Mouse (Mus musculus): ENCODE measurements around the gene Rgsl1.
"Not testable (repeated sequence)": the region's sequence is repeated elsewhere in the genome, so short reads cannot be mapped to it uniquely, and the experiment has no call there.

Gene Rgsl1

DNA sequence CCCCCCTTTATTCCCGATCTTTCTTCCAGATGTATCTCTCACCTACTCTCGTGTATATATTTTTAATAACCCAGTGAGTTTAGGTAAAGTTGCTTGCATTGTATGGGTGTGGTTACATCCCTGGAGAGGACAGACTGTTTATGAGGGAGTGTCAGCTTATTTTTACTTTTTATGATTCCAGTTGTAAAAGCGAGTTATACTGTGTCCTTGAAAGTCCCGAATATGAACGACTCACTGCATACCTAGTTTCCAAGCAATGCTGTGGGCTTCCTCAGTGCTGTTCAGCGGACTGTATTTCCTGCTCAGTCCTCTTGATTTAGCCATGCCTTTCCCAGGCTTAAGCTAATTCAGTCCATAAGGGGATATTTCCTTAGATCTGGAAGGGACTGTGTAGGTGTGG lies 68.8 kb downstream of the Rgsl1 start:
- DNase-seq = no peak

DNA sequence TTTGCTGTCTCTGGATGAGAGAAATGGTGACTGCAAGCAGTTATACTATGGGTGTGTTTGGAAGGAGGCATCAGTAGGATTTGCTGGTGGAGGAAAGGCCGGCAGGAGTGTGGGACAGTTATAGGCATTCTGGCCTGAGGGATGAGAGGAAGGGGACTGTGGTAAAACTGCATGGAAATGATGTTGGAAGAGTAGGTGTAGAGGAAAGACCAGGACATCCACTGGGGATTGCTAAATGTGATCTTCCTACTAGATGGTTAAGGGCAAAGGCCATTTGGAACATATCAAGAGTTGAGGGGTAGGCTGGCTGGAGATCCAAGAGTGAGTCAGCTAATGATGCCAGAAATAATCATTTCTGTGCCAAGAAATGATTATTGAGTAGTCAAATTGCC lies 73.2 kb downstream of the Rgsl1 start:
- DNase-seq = no peak

DNA sequence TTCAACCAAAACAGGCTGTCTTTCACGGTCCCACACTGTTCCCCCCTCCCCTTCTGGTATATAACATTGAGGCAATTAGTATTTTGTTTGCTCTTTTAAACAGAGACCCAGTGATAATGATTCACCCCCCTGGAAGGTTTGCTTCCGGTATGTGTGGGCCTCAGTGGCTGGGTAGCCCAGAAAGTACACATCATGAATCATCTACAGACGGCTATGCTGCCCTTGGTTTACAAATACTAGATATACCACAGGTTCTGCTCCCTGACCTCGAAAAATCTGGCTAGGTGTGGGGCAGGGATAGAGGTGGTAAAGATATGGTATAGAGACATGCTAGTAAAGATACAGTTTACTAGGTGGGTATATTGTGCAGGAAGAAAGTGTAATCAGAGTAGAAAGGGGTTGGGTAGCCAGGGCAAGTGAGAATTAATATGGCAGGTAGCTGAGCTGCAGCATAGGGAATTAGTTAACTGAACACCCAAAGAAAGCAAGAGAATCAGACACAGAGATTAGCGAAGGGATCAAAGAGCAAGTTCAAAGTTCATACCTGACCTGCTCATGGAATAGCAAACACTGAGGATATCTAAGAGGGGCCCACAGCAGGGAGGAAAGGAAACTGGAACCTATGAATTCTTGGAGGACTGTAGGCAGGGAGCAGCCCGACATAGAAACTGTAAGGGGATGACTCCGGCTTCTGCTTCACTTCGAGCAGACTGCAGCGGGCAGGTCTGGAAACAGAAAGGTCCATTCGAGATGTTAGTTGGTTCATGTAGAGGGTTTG lies 73.8 kb downstream of the Rgsl1 start:
- no peak for DNase-seq

DNA sequence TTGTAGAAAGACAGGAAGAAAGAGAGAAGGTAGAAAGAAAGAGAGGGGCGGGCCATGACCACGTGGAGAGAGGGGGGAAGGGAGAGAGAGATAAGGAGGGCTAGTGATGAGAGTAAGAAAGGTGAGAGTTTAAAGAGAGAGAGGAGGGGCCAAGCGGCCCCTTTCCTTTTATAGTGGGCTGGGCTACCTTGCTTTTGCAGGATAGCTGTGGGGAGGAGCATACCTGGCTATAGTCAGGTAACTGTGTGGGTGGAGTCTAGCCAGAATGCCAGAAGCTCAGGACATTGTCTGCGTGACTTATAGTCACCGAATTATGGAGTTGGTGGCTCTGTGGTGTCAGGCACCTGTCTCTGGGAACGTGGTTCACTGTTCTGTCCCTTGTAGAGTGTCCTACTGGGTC lies 74.4 kb downstream of the Rgsl1 start:
- not testable (repeated sequence) for DNase-seq

DNA sequence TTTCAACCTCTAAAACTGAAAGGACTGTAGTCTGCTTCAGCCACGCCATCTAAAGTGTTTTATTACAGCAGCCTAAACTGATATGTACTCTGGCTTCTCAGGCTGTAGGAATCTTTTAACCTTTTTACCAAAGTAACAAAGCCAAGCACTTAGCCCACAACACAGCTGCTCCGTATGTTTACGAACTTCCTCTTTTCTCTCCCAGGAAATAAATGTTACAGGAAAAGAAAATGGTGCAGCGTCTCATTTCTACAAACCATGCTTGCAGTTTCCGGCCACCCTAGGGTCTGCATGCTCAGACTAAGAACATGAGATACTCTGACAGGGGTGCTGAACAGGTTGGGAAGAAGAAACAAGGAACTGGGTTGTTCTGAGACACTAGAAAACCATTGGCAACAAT lies 75.5 kb downstream of the Rgsl1 start:
- DNase-seq = no peak

DNA sequence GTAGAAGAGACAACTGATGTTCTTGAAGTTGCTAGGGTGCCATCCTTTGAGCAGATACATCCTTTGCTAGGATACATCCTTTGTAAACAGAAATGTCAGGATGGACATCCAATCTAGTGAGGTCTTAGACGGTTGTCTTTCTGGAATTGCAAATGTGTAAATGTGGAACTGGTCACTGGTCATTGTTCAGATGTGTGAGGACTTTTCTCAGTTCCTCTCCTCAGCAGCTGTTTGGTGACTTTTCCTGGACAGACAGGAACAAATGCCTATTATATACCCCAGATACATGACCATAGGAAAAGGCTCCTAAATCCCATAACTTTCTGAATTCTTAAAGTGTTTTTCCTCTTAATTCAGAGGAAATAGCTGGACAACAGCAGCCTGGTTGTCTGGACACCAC lies 76.7 kb downstream of the Rgsl1 start:
- no peak for DNase-seq

DNA sequence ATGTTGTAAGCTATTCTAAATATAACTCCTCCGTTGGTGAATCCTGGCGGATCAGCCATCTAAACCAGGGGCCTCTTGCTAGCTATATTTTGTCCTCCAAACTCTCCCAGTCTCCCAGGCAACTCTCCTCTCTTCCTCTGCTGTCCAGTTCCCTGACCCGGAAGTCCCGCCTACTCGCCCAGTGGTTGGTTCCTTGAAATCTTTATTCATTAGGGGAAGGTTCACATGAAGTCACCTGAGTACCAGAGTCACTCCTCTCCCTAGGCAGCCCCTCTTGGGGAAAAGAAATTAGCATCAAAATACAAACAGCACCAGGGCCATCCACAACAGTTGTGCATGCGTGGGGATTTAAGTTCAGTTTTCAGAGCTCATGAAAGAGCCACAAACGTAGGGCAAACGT lies 77.6 kb downstream of the Rgsl1 start:
- no peak for DNase-seq

DNA sequence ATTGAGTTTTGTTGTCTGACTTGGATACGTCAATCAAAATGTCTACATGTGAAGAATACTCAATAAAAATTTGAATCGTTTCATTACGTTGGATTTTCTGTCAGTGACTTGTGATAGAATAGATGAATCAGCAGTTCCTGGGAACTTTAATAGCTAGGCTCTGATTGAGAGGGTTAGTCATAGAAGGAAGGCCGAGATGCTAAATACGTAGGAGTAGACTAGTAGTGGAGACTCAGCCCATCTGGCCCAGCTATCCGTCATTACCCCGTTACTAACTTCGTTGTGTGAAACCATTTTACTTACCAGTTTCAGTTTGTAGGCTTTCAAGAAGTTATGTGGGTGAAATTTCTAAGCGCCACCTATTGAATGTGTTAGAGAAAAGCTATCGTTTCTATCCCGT lies 79.8 kb downstream of the Rgsl1 start:
- no peak for DNase-seq

DNA sequence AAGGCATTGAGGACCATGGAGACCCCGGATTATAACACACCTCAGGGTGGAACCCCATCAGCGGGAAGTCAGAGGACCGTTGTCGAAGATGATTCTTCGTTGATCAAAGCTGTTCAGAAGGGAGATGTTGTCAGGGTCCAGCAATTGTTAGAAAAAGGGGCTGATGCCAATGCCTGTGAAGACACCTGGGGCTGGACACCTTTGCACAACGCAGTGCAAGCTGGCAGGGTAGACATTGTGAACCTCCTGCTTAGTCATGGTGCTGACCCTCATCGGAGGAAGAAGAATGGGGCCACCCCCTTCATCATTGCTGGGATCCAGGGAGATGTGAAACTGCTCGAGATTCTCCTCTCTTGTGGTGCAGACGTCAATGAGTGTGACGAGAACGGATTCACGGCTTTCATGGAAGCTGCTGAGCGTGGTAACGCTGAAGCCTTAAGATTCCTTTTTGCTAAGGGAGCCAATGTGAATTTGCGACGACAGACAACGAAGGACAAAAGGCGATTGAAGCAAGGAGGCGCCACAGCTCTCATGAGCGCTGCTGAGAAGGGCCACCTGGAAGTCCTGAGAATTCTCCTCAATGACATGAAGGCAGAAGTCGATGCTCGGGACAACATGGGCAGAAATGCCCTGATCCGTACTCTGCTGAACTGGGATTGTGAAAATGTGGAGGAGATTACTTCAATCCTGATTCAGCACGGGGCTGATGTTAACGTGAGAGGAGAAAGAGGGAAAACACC lies 90.0 kb downstream of the Rgsl1 start:
- DNase-seq = no peak

DNA sequence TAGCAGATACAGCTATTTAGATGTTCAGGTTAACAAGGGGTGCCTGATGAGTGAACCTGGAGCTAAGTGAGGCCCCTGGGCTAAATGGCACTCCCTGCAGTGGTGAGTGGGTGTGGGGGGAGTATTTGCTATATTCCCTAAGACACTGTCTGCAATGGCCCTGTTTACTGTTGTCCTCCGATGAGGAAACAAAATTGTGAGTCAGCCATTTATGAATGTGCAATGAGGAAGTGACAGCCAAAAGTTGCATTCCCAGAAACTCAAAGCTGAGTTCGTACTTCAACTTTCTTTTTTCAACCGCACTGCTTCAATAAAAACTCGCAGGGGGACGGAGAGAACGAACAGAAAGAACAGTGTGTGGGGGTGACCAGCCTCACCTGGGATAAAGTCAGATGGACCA lies 91.4 kb downstream of the Rgsl1 start:
- no peak for DNase-seq

DNA sequence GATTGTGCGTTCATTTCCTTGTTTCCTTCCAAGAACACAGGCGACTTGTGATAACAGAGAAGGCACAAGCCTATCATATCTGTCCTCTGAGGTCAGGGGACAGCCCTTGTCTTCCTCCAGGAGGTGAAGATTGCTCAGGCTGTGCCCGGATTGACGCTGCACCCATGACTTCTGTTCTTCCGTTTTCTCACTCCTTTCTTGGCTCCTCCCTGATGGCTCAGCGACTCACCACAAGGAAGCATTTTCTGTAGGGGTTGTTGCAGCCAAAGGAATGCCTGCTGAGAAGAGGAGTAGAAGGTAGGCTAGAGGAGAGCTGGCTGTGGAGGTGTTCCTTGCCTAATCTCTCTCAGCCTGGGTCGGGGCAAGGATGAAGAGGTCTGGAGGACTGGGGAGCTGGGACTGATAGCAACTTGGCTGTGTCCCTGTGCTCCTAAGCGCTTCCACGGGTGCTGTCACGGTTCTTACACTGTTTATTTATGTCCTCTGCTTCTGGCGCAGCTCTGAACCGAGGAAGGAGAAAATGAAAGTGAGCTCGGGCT lies 92.1 kb downstream of the Rgsl1 start:
- DNase-seq = peak; percentile 52 to 57

DNA sequence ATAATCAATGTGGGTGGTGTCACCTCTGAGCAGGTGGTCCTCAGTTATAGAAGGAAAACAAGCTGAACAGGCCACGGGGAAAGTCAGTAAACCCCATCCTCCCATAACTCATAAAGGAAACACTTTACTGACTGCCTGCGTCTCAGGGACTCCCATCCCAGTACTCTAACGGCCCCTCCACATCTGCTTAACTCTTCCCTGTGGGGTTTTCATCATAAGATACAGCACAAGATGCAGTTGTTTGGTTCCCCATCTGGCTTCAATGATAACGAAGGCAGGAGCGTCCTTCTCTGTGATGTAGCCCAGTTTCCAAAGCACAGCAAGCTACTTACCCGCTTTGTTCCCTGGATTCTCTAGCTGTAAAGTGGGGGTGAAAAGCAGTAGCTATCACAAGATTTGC lies 93.9 kb downstream of the Rgsl1 start:
- DNase-seq = no peak

DNA sequence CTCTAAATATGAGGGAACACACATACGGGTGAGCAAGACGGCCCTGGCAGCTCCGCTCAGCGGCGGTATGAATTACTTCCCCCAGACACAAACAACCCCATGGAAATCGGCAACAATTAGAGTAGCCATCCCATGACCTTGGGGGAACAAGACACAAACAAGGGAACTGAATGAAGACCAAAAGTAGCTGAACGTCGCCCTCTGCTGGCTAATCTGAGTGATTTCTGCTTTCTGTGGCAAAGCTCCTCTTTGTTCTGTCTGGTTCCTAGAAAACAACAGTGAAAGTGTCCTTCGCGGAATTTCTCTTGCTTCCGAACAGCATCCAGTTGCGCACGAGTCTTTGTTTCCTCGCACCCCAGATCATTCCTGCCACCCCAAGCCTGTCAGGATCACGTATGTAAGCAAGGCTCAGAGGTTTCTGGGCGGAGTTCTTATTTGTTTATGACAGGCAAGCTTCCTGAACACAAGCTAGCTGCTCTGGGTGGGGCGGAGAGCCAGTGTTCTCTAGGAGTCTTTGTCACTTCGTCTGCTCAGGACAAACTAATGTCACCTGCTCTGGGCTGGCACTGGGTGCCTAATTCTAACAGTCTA lies 94.6 kb downstream of the Rgsl1 start, which contains the start of gene Rnasel:
Rnasel (plus strand) TSS at position 216 of the 591 bp plus-strand sequence.
- DNase-seq = peak; percentile 64 to 68

DNA sequence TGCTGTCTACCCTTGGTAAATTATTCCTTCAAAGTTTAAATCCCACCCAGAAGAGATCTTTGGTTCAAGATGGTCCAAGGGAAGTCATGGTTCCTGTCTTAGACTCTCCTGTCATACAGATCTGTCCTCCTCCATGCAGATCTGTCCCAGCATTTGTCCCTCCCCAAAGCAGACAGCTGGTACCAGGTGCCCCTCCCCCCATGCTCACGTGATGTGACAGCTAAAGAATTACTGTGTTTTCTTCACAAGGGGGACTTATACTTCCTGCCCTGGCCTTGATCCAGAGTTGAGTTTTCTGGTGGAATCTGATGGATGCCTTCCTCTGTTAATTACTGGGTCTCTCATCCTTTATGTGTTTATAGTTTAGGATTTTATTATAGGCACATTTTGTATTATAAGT lies 95.4 kb downstream of the Rgsl1 start:
- peak; percentile 66 to 79 for DNase-seq

DNA sequence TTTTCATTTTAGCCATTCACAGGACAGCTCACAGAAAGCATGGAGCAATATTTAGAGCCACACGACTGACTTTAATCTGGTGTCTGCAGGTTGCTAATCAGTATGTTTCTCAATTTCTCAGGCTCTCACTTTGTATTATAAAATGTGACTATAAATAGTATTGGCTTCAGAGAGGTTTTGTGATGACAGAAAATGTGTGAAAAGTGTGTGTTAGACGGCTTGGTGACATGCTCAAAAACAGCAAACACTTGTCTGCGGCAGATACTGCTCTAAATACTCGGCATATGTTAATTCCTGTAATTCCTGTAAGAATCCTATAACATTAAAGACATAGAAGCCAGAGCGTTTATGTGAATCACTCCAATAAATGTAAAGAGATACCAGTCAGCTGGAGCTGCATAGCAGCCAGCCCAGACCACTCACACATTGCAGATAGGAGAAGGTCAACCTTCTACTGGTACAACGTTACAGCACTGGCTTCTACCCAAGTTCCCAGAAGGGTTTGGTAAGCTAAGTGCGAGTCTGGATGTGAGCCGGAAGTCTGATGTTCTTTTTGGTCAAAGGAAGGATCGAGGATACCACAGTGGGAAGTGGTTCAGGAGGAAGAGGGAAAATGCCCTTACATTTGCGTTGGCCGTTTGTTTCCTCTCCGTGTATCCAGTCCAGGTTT lies 95.9 kb downstream of the Rgsl1 start:
- no peak for DNase-seq

DNA sequence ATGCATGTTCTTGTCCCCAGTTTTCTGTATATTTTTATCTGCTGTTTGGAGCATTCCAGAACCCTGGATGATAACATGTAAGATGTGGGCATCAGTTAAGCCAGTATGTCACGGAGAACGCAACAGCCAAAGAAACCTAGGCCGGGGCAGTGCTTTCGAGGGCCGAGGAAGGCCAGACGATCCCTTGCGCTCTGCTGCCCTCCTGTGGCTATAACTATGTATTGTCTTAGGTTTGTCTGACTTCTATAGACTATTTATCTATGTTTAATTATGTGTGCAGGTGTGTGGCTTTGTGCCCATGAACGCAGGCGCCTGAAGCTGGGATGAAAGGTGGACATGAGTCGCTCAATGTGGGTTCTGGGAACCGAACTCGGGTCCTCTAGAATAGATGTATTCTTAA lies 97.2 kb downstream of the Rgsl1 start:
- peak; percentile 59 to 67 for DNase-seq

DNA sequence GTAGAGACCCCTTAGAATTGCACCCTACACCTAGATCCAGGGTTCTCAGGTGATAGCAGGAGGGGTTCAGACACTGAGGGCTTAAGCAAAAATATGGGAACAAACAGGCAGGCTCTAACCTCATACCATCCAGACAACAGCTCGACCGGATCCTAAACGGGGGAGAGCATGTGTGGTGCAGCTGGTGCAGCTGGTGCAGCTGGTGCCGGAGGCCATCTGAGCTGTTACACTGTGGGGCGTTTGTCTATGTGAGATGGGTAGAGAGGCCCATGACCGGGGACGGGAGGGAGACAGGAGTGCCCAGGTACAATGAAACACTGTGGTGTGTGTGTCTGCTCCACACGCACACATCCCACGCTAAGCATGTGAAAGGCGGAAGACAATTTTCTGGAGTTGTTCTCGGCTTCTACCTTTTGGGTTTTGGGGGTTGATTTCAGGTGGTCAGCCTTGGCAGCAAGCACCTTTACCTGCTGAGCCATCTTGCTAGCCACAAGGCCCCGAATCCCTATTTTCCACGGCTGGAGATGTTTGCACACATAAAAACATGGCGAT lies 97.7 kb downstream of the Rgsl1 start:
- peak in 1 of 2 experiments; percentile 57 for DNase-seq

DNA sequence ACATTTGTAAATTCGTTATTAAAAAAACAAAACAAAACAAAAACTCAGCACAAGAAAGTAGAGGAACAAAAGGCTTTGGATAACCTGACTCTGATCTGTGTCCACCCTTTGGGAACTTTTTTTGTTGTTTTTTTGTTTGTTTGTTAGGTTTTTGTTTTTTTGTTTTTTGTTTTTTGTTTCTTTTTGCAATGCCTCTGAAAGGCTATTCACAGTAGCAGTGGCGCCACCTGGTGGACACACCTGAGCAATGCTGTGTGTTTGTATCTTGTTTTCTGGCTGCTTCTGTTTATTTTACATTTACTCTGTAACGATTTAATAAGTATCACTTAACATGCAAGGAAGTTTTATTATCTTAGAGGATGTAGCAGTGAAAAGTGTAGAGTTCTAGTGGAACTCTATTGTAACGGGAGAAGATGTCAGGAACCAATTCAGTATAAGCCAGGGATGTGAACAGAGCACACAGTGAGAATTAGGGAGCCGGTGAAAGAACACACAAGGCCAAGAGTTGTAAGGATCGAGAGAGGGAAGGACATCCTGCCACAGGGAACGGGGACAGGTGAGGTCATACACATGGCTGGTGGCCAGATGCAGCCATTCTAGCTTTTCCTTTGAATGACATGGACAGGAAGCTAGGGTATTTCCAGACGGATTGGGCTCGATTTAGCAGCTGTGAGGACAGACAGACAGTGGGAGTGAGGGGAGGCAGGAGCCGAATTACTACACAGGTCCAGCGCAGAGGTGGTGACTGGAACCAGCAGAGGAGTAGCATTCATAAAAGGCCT lies 101.4 kb downstream of the Rgsl1 start:
- peak; percentile 69 to 74 for DNase-seq

DNA sequence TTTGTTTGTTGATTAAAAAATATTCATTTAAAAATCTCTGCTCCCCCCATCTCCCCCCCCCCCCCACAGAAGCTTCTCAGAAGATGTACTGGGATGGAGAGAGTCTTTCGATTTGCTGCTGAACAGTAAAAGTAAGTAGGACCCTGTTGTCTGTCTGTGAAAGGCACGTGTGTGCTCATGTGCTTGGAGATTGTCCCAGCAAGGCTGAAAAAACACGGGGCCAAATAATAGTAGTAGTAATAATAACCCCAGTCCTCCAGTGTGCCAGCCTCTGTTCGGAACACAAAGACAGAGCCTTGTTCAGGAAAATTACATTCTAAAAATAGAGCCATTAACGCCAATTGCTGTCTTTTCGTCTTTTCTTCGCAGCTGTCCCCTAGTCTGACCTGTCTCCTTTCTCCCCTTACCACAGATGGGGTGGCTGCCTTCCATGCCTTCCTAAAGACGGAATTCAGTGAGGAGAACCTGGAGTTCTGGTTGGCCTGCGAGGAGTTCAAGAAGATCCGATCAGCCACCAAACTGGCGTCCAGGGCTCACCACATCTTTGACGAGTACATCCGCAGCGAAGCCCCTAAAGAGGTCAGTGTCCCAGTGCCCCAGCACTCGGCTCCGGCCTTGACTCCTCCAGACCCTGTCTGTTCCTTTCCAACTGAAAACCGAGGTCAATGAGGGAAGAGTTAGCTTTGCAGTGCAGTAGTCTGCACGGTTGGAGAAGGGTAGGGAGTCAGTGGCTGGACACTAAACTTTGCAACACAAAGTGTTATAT lies 102.2 kb downstream of the Rgsl1 start:
- no peak for DNase-seq

DNA sequence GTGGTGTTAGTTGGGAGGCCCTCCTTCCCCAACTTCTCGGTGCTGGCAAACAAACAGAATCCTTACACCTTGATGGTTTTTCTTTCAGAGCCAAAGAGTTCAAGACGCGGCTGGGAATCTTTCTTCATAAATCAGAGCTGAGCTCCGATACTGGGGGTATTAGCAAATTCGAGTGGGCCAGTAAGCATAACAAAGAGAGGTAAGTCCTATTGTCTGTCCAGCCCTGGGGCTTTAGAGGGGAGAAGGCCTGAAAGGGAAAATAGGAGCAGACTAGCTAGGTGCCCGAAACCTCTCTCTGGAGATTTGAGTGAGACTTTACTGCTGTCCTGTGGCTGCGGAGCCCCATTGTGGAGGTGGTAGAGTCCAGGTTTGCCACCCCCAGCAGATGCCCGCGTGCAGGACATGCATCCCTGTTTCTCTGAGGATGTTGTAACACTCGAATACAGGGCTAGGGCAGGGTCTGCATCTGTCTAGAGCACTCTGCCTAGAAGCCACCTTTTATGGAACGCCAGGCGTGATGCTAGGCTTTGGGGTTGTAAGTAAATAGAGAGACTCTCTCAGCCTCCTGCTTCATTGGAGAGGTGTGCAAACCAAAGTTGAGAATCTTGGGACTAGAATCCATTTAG lies 103.1 kb downstream of the Rgsl1 start:
- no peak for DNase-seq

DNA sequence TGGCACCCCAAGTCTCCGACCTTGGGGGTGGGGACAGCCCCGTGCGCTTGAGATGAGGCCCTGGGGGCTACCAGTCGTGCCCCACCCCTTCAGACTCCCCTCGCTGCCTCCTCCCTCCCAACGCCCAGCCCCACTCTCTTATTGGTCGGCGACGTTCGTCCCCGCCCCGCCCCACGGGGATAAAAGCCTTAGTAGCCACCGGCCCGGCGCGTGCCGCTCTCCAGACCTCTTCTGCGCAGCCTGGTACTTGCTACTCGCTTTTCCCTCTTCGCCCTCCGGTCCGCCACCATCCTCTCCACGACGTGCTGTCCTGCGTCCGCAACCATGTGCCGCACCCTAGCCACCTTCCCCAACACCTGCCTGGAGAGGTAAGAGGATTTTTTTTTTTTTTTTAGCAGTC lies 103.8 kb downstream of the Rgsl1 start, which contains the start of gene Rgs16:
Rgs16 (plus strand) TSS at position 205 of the 400 bp plus-strand sequence.
- DNase-seq = peak; percentile 72 to 81
